Mouse (Mus musculus) inflammation-experienced regulatory T-cells, adult 6 months (primary cell): ENCODE results near the gene Cdk6. TPM values are rescaled to one million over a fixed set of nuclear protein-coding genes. Genes with fewer than 3 reads are reported as not detected.
A peak's percentile ranks its signal among the peaks of the same experiment; 100 is the strongest.
"Not testable (repeated sequence)": the region's sequence is repeated elsewhere in the genome, so short reads cannot be mapped to it uniquely, and the experiment has no call there.

Experiments used
- ATAC-seq: one replicate; pipeline ENCODE4 v1.8.0; 2017
- polyA plus RNA-seq, 3 experiments: library from polyadenylated mRNA; unstranded; fragments of 100-300 nt; shearing (Covaris generic); gene quantifications; one replicate each; pipeline ENCODE4 v1.2.1; 2017

Cdk6 gene
- polyA plus RNA-seq, 3 experiments from 2014 or later, result 21.7 to 46.6 (median 26.3) TPM

DNA sequence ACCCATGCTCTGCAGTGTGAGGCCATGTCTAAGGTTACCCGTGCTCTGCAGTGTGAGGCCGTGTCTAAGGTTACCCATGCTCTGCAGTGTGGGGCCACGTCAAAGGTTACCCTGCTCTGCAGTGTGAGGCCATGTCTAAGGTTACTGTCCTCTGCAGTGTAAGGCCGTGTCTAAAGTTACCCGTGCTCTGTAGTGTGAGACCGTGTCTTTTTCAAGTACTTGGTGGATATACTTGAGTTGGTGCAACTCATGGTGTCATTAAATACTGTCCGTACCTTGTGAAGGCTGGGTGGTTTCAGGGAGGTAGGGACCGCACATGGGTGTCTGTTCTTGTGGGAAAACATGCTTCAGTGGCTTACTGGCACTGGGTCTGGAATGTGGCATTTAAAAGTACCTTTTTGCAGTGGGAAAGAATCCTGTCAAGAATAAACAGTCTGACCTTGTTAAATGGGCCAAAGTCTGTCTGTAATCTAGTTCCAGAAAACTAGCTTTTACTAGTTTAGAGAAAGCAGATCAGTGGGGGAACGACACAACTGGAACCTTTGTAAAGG lies 97.2 kb downstream of the Cdk6 start:
- not testable (repeated sequence) for ATAC-seq

DNA sequence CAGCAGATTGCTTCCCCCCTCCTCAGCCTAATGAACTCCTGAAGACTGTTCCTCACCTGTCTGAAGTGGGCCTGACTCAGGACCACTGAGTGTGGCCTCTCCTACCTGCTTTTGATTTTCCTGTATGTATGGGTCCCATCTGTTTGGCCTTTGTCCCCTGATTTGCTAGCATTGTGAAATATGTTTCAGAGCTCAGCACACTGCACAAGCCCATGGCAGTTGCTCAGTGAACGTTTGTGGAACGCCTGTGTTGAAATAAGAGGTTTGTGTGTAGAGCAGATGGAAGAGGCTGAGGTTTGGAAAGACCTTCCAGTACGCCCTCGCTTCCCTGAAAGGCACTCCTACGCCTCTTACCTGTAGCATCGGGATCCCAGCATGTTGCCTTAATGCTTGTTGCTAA lies 98.1 kb downstream of the Cdk6 start:
- not testable (repeated sequence) for ATAC-seq

DNA sequence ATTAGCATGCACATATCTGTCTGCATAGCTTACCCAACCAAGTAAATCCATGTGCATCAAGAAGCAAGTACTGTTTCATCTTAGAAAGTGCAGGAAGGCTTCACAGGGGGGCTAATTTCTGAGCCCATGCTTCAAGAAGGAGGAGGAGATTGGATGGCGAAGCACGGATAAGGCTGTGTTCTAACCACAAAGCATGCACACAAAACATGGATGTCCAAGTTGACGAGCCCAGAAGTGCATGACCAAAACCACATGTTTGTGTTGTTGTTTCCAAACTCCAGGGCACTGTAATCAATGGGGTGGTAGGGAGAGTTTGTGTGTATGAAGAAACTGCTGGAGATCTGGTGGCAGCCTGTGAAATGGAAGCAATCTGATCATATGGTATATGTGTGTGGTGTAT lies 101.2 kb downstream of the Cdk6 start:
- not testable (repeated sequence) for ATAC-seq

DNA sequence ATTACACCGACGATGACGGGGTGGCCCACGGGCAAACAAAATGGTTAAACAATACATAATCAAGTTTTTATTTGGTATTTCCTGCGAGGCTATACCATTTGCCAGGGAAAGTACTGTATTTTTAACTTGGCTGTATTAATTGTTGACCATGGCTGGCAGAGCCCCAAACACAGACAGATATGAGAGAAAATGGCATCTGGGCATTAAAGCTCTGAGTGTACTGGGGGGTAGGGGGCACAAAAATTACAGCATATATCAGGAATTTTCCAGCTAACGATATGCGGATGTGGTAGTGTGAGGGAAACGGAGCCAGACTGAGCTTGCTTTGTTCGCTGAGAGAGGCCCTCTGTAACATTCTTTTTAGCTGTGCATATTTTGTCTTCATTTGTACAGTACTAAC lies 109.9 kb downstream of the Cdk6 start:
- ATAC-seq, result not testable (repeated sequence)

DNA sequence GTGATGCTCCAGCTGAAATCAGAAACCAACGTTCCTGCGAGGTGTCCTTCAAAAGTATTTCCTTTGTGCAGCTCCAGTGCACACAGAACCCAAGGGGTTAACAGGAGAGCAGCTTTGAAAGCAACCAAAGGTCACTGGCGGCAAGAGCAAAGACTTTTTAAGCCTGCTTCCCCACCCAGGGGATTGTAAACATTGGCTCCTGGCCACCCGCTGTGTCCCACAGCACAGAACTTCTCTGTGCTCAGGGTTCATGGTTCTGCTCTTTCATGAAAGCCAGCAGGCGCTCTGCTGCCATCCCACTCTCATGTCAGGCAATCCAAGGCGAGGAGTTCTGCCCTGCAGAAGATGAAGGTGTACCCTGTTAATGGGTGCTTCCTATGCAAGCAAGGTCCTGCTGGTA lies 112.7 kb downstream of the Cdk6 start:
- not testable (repeated sequence) for ATAC-seq

DNA sequence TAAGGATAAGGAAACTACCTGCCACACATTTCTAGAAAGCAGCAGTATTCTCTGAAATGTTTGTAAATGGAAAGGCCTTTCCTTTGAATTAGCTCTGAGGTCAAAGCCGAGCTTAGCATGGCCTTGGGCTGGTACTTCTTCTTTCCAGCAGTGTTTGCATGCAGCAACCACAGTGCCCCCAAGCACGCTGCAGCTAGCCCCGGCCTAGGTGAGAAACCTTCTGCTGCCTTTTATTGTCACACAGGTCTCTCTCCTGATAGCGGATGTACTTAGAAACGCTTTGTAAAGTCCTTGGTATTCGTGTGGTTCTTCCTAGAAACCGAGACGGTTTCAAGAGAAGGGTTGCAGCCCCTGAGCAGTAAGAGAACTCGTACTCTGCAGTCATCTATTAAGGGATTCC lies 119.6 kb downstream of the Cdk6 start:
- peak; percentile 77 for ATAC-seq

DNA sequence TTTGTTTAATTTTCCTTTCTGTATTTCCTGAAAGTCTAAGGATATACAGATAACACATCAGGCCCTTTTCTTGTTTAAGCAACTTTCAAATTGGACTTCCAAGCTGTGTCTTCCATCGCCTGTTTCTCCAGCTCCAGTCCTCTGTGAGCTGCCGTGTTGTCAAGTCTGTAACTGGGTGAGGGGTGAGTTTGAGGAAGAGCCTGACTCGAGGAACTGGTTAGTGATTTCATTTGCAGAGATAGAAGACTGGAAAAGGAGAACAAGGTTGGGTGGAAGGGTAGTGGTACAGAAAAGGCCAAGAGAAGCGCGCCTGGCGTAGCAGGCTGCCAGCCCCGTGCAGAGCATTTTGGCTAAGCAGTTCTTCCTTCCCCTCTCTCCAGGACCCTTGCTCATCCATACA lies 120.1 kb downstream of the Cdk6 start:
- ATAC-seq, result peak; percentile 10

DNA sequence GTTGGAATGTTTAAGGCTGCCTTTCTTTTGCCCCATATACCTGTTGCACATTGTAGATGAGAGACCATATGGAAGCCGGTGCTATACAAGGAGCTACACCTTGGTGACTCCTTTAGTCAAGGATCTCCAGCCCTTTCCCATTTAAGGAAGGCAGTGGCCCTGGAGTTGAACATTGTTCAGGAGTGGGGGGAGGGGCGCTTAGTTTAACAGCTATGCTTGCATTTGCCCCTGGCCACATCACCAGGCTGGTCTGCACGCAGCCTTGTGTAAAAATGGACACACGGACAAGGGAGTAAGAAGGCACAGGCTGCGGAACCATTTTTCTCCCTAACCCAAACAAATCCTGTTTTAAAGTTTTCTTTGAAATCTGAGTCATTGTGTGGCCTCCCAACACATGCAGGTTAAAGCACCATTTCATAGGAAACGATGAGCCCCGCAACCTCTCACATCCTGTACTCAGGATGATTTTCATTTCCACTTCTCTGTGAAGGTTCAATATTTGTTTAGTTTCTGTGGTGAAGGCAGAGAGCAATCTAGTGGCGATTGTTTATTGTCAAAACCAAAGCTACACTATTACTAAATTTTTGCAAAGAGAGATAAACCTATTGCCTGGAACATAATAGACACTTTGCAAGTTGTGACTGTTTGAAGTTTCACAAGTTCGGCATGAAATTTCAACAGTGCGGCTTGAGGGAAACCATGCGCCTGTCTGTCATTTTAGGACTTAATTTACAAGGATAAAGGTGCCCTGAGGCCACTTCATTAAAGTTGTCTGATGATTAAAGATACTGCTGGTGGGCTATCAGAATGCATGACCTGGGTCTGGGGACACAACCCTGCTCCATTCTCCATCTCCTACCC lies 121.8 kb downstream of the Cdk6 start:
- peak; percentile 40 for ATAC-seq

DNA sequence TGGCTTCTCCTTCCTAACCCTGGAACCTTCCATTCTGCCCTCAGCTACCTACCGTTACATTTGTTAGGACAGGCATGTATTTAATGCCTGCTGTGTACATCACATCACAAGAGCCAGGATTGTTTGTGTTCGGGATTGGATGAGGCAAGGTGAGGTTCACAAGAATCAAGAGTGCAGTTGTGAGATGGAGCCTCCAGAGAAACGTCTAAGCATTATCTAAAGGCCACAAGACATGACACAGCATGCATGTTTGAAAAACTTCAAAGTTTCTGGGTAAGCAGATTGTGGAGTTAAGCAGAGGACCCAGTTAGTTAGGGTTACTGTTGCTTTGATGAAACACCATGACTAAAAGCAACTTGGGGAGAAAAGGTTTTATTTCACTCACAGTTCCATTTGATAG lies 122.5 kb downstream of the Cdk6 start:
- ATAC-seq, result no peak

DNA sequence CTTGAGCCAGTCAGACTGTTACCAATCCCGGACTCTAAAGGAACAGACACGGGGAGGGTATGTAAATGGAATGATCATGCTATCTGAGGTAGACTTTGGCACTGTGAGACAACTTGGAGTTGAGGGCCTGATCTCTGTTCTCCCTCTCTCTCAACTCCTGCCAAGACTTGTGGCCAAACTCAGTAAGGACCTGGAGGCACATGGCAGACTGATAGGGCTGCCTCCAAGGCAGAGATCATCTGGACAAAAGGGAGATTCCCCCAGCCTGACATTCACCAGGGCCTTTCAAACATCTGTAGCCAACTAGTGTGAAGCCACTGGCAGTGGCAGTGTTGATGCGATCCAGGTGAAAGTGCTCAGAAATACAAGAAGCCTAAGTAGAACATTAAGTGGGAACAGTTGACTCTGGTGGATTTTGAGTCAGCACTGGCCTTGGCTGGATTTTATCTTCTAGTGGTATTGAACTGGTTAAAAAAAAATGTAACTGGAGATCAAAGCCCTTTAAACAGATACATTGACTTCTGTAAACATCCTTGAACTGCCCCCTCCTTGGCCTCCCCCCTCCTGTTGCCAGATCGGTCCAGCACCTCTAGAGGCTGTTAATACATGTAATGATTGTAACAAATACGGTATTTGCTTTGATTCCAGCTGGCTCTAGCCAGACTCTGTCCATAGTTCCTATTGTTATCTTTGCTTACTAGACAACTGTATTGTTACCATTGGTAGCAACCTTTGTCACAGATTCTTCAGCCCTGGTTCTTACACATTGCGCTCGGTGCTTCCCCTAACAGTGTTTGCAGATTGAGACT lies 125.0 kb downstream of the Cdk6 start:
- no peak for ATAC-seq

DNA sequence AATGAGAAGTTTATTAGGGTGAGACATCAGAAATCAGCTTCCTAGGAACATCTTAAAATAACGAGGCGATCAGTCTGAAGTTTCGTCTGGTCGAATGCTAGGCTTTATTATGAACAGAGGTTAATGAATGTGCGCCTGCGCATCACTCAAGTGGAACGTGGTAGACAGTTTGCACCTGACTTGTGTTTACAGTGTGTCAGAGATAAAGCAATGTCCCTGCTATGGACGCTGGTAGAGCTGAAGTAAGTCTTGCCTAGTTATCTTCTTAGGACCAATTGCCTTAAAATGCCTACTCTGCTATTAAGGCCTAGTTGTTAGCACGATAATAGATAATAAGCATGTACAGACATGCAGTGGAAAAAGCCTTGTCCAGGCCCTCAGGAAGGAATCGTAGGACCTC lies 129.6 kb downstream of the Cdk6 start:
- no peak for ATAC-seq

DNA sequence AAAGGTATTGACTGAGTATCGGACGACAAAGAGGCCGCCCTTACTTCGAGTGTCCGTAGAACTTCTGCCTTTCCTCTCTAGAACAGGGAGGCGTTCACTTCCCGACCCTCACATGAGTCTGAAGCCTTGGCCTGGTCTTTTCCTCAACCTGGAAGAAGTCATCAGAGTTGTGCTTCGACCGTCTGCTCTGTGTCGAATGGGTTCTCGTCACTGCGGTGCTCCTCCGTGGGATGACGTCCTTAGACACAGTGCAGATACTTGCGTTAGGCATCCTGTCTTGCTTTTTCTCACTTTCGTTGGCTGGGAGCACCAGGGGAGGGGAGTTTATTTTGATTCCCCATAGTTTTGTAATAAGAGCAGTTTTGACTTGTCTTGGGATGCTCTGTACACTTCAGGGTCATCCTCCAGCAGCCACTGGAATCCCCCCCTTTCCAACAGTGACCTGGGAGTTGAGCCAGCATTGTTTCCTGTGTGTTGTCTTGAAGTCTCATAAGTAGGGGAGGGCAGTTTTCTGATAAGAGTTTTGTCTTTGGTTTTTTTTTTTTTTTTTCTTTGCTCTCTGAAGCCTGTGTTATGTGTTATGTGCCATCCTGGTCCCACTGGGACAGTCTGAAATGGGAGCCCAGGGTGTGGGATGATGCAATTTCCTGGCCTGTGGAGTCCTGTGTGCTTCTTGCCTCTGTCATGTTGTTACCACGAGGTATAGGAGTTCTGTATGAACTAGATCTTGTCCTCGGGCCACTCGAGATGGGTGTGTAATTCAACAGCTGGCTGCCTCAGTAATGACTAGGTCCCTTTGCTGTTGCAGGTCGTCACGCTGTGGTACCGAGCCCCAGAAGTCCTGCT lies 131.2 kb downstream of the Cdk6 start:
- ATAC-seq, result no peak

DNA sequence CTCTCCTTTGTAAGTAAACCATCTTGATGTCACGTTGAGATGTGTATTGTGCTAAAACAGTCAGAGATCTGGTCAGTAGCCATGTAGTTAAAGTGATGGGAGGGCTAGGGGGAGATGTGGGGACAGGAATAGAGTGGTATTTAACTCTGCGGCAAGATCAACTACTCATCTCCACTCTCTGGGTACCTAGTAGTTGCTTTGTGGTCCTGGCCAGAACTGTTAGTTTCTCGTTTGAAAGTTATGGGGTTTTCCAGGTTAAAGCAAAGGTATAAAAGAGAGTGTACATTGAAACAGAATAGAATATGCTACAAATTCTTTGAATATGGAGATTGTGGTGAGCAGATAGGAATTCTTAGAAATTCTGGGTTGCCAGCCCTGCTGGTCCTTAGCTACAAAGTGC lies 136.4 kb downstream of the Cdk6 start:
- ATAC-seq, result peak; percentile 61

DNA sequence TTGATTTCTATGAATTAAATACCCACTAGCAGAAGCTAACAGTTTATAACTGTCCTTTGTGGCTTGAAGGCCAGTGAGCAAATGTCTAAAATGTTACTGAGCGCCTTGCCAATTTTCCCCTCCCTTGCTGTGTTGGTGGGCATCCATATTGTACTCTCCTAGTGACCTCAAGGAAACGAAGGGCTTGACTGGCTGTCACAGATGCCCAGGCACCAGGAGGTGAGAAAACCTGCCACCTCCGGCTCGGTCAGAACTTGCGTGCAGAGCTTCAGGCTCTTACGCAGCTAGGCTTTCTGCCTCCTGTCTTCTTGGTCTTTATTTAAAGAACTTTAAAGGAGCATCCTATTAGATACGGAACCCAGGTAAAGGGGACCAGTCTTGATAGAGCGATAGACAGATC lies 136.9 kb downstream of the Cdk6 start:
- ATAC-seq, result no peak

DNA sequence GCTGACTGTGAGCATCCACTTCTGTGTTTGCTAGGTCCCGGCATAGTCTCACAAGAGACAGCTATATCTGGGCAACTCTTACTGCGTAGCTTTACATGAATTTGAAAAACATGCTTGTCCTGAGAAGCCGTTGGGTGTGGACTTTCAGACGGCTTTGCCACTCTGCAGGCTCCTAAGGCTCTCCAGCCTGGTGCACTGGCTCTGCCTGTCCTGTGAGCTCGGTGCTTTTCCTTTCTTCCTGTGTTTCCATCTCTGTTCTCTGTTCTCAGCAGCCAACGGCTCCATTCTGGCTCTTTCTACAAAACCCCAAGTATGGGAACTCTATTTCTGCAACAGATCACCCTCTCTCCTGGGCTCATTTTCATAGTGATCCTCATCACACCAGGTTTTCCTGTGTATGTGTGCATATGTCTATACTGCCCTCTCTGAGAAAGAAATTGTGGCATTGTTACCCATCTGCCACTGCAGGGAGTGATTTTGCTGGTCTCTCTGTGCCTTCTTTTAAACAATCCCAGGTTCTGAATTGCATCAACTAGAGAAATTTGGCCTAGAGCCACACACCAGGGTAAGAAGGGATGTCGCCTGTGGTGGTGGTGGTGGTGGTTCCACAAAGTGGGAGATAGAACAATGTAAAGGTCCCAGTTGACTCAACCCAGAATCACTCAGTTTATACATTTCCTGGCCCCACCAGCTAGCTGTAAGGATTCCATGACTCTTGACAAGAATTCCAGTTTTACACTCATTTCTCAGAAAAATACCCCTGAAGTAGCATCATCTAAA lies 137.9 kb downstream of the Cdk6 start:
- no peak for ATAC-seq

DNA sequence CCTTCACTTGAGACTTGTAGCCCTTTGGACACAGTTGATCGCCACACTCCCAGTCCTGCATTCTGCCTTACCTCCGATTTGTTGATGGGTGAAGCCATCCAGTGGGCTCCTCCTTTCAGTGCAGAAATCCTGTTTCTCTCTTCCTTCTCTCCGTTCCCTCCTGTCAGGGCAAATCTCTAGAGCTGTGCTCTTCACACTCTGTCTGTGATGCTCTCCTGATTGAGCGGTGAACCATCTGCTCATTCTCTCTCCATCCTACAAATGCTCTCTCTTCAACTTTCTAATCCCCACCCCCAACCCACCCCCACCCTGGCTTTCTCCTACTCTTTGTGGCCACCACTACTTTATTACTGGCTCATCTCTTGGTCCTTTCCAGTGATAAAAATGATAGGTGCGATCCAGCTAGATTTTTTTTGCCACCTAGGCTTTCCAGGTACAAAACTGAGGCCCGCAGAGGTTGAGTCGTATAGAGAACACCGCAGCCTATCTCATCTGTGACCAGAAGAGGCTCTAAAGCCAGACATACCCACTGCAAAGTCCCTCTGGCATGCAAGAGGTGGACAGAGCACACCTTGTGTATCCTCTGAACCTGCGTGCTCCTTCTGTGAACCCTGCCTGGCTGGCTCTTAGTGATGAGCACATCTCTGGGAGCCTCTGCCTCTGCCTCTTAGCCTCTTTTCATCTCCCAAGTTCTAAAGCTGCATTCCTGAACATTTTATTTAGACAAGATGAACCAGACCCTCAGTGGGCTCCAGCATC lies 139.5 kb downstream of the Cdk6 start:
- ATAC-seq, result no peak

DNA sequence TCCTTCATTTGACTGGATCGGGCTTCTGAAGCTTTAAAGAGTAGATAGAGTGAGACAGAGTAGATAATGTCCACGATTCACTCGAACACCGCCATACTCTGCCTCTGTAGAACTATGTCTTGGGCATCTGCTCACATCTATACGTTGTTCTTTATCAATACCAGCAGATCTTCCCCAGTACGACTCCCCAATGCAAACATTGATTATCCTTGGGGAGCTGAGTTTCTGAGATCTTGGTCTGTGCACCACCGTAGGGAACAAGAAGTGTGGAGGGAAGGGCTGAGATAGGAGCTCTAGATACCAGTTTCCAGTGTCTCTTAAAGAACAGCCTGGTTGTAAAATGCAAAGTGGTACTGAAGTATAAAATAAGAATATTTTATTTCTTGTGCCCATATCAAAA lies 141.2 kb downstream of the Cdk6 start:
- no peak for ATAC-seq

DNA sequence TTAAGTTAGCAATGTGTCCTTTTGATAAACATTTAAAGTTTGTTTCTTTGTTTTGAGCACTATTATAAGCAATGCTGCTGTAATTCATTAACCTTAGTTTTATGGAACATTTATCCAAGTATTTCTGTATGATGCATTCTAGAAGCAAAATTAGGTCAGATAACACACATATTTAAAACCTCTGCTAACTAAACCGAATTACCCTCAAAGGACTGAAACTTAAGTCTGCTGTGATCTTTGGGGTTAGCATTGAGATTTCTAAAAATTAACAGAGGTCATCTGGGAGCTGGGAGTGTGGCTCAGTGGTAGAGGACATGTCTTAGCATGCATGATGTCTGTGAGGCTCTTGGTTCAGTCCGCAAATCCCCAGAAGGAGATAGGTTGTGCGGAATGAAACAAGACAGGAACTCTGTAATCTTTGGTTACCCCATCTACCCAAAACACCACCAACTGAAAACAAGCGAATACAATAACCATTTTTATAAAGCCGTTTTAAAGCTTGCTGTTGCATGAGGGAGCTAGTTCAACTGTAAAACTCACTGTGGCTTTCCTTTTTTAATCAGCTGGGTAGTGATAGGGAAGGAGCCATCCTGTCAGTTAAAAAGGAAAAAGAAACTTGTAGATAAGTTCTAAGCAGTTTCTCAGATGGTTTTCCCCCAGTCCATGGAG lies 141.9 kb downstream of the Cdk6 start:
- ATAC-seq, result no peak

DNA sequence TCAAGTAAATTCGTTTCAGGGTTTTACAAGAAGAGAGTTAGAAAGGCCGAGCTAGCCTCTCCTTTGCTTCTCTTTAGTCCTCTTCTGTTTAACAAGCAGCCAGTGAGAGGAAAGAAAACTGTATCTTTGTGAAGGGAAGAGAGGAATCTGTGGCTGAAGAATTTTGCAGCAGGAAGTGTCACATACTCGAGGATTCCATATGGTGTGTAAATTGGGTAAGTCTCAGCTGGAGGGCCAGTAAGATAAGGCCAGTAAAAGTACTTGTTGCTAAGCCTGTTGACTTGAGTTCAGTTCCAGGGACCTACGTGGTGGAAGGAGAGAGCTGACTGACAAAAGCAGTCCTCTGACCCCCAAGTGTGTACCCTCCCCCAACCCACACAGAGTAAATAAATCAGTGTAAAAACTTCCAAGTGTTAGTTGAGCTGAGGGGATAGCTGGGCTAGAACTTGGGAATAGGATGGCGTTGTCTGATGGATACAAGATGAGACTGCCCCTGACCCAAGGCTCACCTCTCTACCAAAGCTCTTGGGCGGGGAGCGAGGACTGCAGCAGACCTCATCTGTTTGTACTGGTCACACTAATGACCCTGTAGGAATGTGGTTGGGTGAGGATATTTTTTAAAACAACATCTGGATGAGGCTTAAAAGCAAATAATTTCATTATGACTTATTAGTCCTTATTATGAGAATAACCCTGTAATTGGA lies 145.4 kb downstream of the Cdk6 start:
- ATAC-seq, result no peak
